Mouse (Mus musculus) left cerebral cortex, postnatal 25 days (tissue): ENCODE measurements at regions not wholly inside any gene's neighbourhood (a gene's known extent, or its start where the extent isn't known, plus 50 kb on each side); places are given as distances from the start of the nearest gene placed in this dataset.
A peak's percentile ranks its signal among the peaks of the same experiment; 100 is the strongest.

Source experiments
- DNase-seq, 2 experiments: peaks; one replicate each; pipeline ENCODE4 v3.0.0; 2022; ENCODE audit warnings: low spot score in 2 of 2, mixed read lengths in 1 of 2
- intact Hi-C: fragments of 180-260 bp; cut with DNase I; formaldehyde crosslinking; loops from one replicate; pipeline ENCODE4 v1.15.1; 2025

DNA sequence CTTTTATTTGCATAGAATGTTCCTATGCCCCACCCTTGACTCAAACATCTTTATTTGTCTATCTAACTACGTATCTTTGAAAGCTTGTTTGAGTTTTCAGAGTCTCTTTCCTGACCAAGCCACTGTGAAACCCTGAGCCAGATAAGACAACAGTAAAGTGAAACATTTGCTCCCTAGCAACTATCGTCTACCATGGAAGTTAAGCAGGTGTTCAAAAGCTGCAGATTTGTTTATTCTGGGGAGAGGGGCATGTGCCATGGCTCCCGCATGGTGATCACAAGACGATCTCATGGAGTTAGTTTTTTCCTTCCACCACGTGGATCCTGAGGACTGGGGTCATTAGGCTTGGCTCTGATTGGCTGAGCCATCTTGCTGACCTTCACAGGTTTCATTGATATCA, 55.5 kb downstream of the Gm9972 start:
- no peak for DNase-seq
- intact Hi-C loops = loop anchor here (10.0 kb wide), 2 partner anchors 476 to 516 kb away; no protein-coding TSS in a partner anchor

DNA sequence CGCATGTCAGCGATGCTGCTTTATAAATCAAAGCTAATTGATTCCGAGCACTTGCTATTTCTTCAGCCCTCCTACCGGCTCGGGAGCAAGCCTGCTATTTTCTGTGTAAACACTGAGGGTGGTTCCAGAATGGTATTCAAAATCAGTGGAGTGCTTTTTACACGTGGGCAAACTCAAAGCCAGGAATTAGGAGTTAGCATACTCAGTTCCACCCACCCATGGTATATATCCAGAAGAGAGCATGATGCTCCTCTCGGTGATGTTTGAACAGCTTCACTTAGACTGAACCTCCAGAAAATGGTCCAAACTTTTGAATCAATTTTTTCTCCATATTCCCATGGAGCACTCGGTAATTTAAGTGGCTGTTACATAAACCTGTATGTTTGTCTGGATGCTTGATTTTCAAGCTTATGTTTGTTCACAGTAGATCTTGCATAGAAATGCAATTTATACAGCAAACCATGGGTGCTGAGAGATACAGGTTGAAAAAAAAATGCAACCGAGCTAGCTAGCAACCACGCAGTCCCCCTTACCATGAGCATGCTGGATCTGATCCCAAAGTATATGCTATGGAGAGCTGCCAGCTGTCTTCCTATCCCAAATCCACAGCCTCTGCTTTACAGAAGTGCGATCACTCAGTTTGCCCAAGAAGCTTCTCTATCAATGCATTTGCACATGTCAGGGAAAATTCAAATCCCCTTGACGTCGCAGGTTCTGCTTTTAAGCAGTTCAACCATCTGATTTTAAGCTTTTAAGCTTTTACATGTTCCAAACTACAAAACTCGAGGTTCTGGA, 56.8 kb downstream of the Gm9972 start:
- peak; percentile 42 to 86 for DNase-seq
- intact Hi-C loops = loop anchor here (1.0 to 10.0 kb wide), 3 partner anchors 165 to 518 kb away; no protein-coding TSS in a partner anchor

DNA sequence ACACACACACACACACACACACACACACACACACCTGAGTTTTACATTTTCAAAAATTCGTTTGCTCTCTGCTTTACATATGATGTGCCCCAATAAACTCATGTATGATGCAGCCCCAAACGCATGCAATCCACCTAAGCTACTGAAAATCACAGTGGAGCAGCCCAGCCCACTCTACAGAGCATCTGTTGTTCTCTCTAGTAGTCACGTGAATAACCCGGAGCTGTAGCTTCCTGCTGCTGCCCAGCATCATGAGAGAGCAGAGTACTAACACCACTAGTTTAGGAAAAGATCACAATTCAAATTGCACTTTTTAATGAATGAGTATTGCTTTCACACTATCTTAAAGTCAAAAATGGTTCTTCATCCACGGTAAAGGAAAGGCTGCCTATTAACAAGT, 56.7 kb upstream of the Atp10b start:
- intact Hi-C loops = loop anchor here (1.0 to 10.0 kb wide), 3 partner anchors 166 to 518 kb away; no protein-coding TSS in a partner anchor
- DNase-seq = no peak

DNA sequence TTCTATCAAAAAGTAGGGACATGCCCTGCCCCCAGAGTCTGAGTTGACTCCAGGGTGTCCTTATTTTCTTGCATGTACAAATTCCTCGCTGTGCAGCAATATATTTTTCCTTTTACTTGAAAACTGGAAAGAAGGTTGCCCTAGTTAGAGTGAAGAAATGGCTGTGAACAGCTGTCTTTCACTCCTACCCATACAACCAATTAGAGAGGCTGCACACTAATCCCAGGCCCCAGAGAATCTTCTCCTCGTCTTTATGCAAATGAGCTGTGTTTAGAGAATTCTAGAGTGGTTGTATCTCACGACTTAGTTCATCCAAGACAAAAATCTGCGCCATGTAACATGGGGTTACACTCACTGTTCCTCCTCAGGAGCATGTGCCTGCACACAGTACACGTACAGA, 53.7 kb upstream of the Atp10b start:
- peak; percentile 26 to 83 for DNase-seq
- intact Hi-C loops = loop anchor here (1.0 to 10.0 kb wide), 3 partner anchors 169 to 521 kb away; no protein-coding TSS in a partner anchor

DNA sequence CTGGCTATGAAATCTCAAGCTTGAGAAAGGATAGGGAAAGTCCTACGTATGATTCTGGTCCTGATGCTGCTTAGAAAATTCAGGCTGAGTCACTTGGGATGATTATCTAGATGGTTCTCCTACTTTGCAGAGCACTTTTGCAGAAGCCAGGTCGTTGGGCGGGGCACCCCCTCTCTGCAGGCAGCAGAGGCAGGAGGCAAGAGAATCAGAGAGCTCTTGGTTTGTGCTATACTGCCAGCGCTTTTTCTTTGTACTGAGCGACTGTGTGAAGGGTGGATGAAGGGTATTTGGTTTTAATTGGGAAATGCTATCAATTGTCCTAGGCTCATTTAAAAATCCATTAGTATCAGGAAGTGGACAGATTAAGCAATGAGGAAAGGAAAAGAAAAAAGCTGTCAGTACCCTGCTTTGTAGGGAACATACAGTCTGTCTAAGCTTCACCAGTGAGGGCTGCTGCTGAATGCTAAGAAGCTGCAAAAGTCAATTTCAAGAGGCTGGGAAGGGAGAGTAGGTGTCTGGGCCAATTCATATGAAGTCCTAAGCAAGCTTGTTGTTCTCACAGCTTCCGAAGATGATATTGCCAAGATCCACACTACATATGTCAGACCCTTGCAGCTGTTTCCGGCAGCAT, 50.8 kb upstream of the Atp10b start:
- peak in 1 of 2 experiments; percentile 65 for DNase-seq
- intact Hi-C loops = loop anchor here (10.0 kb wide), 2 partner anchors 484 to 524 kb away; no protein-coding TSS in a partner anchor
